Mouse (Mus musculus): ENCODE results near the gene Slc16a11. TPM values are rescaled to one million over a fixed set of nuclear protein-coding genes. Genes with fewer than 3 reads are reported as not detected.

The Slc16a11 gene
- total and polyA plus RNA-seq, 3 experiments: 0.51 to 2.3 TPM; not detected in 1

- Histone ChIP-seq H3K4me1 (ENCODE audit: control insufficient read depth in 1 of 2, insufficient read depth in 2 of 2) (peaks cover 4 to 8% of the 10 kb centered on the region in 2 experiments; a peak in 2 of 4 replicates), H3K79me2 (replicated peaks; ENCODE audit: control insufficient read depth, extremely low read depth, insufficient read depth, poor library complexity, severe bottlenecking) (no peaks in the 10 kb centered on the region), H3K36me3 (replicated peaks in 1 of 2; ENCODE audit: control insufficient read depth in 1 of 2, insufficient read depth in 1 of 2, low read length in 1 of 2) (no peaks in the 10 kb centered on the region), H3K4me3 (replicated peaks in 1 of 3; ENCODE audit: low read depth in 2 of 3, low read length in 2 of 3, poor library complexity in 1 of 3) (no peak overlapping the region), H3K9ac (ENCODE audit: insufficient read depth, low read depth) (no peak overlapping the region), H3K4me2 (ENCODE audit: insufficient read depth, low read depth, poor library complexity, severe bottlenecking) (no peak overlapping the region), H3K27ac (ENCODE audit: insufficient read depth, low read depth) (no peak overlapping the region), H3K9me3 (replicated peaks; ENCODE audit: low read length) (peaks cover 2% of the 10 kb centered on the region), H3K27me3 (replicated peaks) (peaks cover 2% of the 10 kb centered on the region)
- TF ChIP-seq JUND (conservative IDR thresholded peaks at IDR 0.05; ENCODE audit: low read depth, low read length) (peak; percentile 53; the same call in 1 of the 2 replicates), ELF1 (IDR thresholded peaks at IDR 0.05; ENCODE audit: low read depth, low read length) (no peak), NELFE (IDR thresholded peaks at IDR 0.05; ENCODE audit: low read depth, low read length) (no peak), POLR2AphosphoS2 (IDR thresholded peaks at IDR 0.05; ENCODE audit: low read depth, low read length) (no peak), HCFC1 (IDR thresholded peaks at IDR 0.05; ENCODE audit: low read depth, low read length) (no peak), NRF1 (IDR thresholded peaks at IDR 0.05; ENCODE audit: low read depth, low read length) (no peak), IRF4 (IDR thresholded peaks at IDR 0.05; ENCODE audit: low read depth, low read length) (peak; percentile 59; the same call in 1 of the 2 replicates), CTCF (conservative IDR thresholded peaks at IDR 0.05 in 1 of 2, IDR thresholded peaks at IDR 0.05 in 1 of 2; ENCODE audit: low read depth in 2 of 2, low read length in 2 of 2) (no peak), SIN3A (IDR thresholded peaks at IDR 0.05; ENCODE audit: low read length) (no peak), UBTF (IDR thresholded peaks at IDR 0.05; ENCODE audit: low read depth, low read length) (no peak), ZMIZ1 (IDR thresholded peaks at IDR 0.05; ENCODE audit: low read depth, low read length) (no peak), EP300 (IDR thresholded peaks at IDR 0.05; ENCODE audit: low read length) (no peak), RCOR1 (conservative IDR thresholded peaks at IDR 0.05; ENCODE audit: low read depth, low read length) (no peak), ZC3H11A (IDR thresholded peaks at IDR 0.05; ENCODE audit: low read depth, low read length) (no peak), ZNF384 (IDR thresholded peaks at IDR 0.05; ENCODE audit: low read depth, low read length) (peak; percentile 80)
- dilution Hi-C loops (cut with MboI; ENCODE audit: extremely low pct_ligation_motif_present, extremely low pct_unique_long_range_greater_than_20kb, low sequenced_read_pairs) (no loop called here), in situ Hi-C loops (cut with MboI; ENCODE audit: low pct_ligation_motif_present, low pct_unique_long_range_greater_than_20kb, low sequenced_read_pairs) (no loop called here)
- no peak for DNase-seq (ENCODE audit: extremely low read depth)
Measured at GRCm38 (mm10) chr11:70192157-70192556, 20.4 kb upstream of the Slc16a11 start.

GRCm38 (mm10) chr11:70193354-70194285 lies 18.9 kb upstream of the Slc16a11 start:
- no peak overlapping the region for H3K9ac ChIP-seq (ENCODE audit: insufficient read depth, low read depth)
- no peaks in the 10 kb centered on the region for H3K79me2 ChIP-seq (replicated peaks; ENCODE audit: control insufficient read depth, extremely low read depth, insufficient read depth, poor library complexity, severe bottlenecking)
- no peak overlapping the region for H3K27ac ChIP-seq (ENCODE audit: insufficient read depth, low read depth)
- H3K4me2 ChIP-seq (ENCODE audit: insufficient read depth, low read depth, poor library complexity, severe bottlenecking): no peak overlapping the region
- TF ChIP-seq ZMIZ1 (IDR thresholded peaks at IDR 0.05; ENCODE audit: low read depth, low read length) (no peak), UBTF (IDR thresholded peaks at IDR 0.05; ENCODE audit: low read depth, low read length) (no peak), NRF1 (IDR thresholded peaks at IDR 0.05; ENCODE audit: low read depth, low read length) (no peak), SIN3A (IDR thresholded peaks at IDR 0.05; ENCODE audit: low read length) (no peak), GABPA (IDR thresholded peaks at IDR 0.05; ENCODE audit: insufficient replicate concordance, low read depth, low read length) (no peak)
- in situ Hi-C loops (cut with MboI; ENCODE audit: low pct_ligation_motif_present, low pct_unique_long_range_greater_than_20kb, low sequenced_read_pairs) (no loop called here), dilution Hi-C loops (cut with MboI; ENCODE audit: extremely low pct_ligation_motif_present, extremely low pct_unique_long_range_greater_than_20kb, low sequenced_read_pairs) (no loop called here)
- H3K27me3 ChIP-seq (replicated peaks): peaks cover 2% of the 10 kb centered on the region
- H3K36me3 ChIP-seq (replicated peaks in 1 of 2; ENCODE audit: control insufficient read depth in 1 of 2, insufficient read depth in 1 of 2, low read length in 1 of 2): no peaks in the 10 kb centered on the region
- DNase-seq (ENCODE audit: extremely low read depth): no peak
- peaks cover 4 to 8% of the 10 kb centered on the region in 2 experiments; a peak in 2 of 4 replicates for H3K4me1 ChIP-seq (ENCODE audit: control insufficient read depth in 1 of 2, insufficient read depth in 2 of 2)
- H3K9me3 ChIP-seq (replicated peaks; ENCODE audit: low read length): peaks cover 2% of the 10 kb centered on the region
- H3K4me3 ChIP-seq (replicated peaks in 1 of 3; ENCODE audit: low read depth in 2 of 3, low read length in 2 of 3, poor library complexity in 1 of 3): no peak overlapping the region

Measured in CH12.LX (cell line).